Mouse (Mus musculus) embryonic facial prominence, embryonic 12.5 days (tissue): ENCODE data around the gene Slc25a53. TPM values are rescaled to one million over a fixed set of nuclear protein-coding genes. Genes with fewer than 3 reads are reported as not detected.
"Not testable (repeated sequence)": the region's sequence is repeated elsewhere in the genome, so short reads cannot be mapped to it uniquely, and the experiment has no call there.

Experiments used
- ATAC-seq: fragments of 200-750 bp; cut with Nextera tagmentation; 2 replicates; pipeline ENCODE4 v1.8.0; 2017; ENCODE audit not compliant: insufficient number of reproducible peaks, insufficient read depth, low FRiP score, low TSS enrichment
- H3K27ac ChIP-seq: fragments of 300-500 bp; sonication (generic); 2 replicates; pipeline ENCODE4 v1.5.1; 2016; ENCODE audit warnings: mild to moderate bottlenecking
- H3K27me3 ChIP-seq: fragments of 300-500 bp; sonication (generic); 2 replicates; pipeline ENCODE4 v1.6.1; 2016; ENCODE audit warnings: mild to moderate bottlenecking, moderate library complexity
- H3K36me3 ChIP-seq: fragments of 300-500 bp; sonication (generic); 2 replicates; pipeline ENCODE4 v1.6.1; 2016; ENCODE audit warnings: mild to moderate bottlenecking
- H3K4me1 ChIP-seq: fragments of 300-500 bp; sonication (generic); 2 replicates; pipeline ENCODE4 v1.6.1; 2016
- H3K4me2 ChIP-seq: fragments of 300-500 bp; sonication (generic); replicated peaks from 2 replicates; pipeline ENCODE4 v1.6.1; 2016; ENCODE audit warnings: mild to moderate bottlenecking, moderate library complexity
- H3K4me3 ChIP-seq: fragments of 300-500 bp; sonication (generic); 2 replicates; pipeline ENCODE4 v1.5.1; 2016; ENCODE audit warnings: mild to moderate bottlenecking
- H3K9ac ChIP-seq: fragments of 300-500 bp; sonication (generic); 2 replicates; pipeline ENCODE4 v1.6.1; 2016; ENCODE audit warnings: mild to moderate bottlenecking, moderate library complexity
- H3K9me3 ChIP-seq: fragments of 300-500 bp; sonication (generic); 2 replicates; pipeline ENCODE4 v1.6.1; 2016; ENCODE audit warnings: mild to moderate bottlenecking, moderate library complexity
- WGBS: fragments of 180-500 bp; shearing (Covaris S2); methylation state at CpG from one replicate; pipeline ENCODE4 v1.1.7; 2016; 5-methylcytosine and 5-hydroxymethylcytosine counted together
- polyA plus RNA-seq: library from polyadenylated mRNA; unstranded; fragments of >200 nt; fragmentation: Nextera tagmentation; extraction: Ambion mirVana; gene quantifications from 2 replicates; pipeline ENCODE4 v1.2.1, GENCODE M21; 2016

Slc25a53 gene
- polyA plus RNA-seq, 1 experiment from 2014 or later, result 12.5 TPM

DNA sequence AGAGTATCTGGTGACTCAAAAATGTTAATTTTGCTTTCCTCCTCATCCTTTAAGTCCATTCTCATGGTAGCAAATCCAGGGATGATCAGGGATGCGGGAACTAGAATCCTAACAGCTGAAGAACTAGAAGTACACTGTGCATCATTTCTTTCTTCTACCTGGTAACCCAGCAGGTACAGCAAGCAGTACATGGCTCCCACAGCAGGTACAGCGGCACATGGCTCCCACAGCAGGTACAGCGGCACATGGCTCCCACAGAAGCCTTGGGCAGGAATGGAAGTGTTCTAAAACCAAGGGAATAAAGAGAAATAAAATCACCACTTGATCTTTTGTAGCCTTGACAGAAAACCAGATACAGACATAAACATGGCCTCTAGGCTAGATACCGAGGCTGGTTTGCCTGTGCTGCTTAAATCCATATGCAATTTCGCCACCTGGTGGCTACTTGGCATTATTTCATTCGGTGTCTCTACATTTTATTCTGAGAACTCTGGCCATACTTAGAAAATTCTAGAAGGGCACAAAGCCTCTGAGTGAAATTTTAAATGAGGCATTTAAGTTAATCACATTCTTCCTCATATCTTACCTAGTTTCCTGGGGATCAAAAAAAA is 22.9 kb downstream of the Slc25a53 start:
- Histone ChIP-seq H3K9ac (no peak overlapping the region), H3K4me1 (no peaks in the 10 kb centered on the region), H3K9me3 (no peaks in the 10 kb centered on the region), H3K4me3 (no peak overlapping the region), H3K4me2 (no peak overlapping the region), H3K36me3 (no peaks in the 10 kb centered on the region), H3K27ac (no peak overlapping the region), H3K27me3 (no peaks in the 10 kb centered on the region)
- WGBS, result 54% methylated on average over 6 of the region's 6 CpGs
- ATAC-seq, result no peak

DNA sequence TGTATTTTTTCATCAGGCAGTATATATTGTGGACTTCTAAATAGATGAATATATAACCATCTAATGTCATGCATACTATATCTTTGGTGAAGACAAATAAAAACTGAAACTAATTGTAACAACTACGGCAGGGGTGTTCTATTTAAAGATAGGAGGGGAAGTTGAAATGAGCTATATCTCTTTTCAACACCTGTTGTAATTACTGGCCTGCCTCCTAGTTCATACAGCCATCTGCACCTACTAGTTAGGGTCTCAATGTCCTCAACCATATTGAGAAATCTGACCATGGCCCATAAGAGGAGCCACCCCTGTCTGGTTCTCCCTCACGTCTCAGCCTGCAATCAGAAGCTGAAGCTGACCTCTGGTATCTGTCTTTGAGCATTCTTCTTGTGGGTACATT is 41.8 kb downstream of the Slc25a53 start:
- H3K9me3 ChIP-seq, result no peaks in the 10 kb centered on the region
- no peak overlapping the region for H3K9ac ChIP-seq
- WGBS, result 83% methylated on average over 2 of the region's 2 CpGs
- H3K4me1 ChIP-seq, result no peaks in the 10 kb centered on the region
- H3K4me3 ChIP-seq, result no peak overlapping the region
- ATAC-seq, result no peak
- H3K27me3 ChIP-seq, result peaks cover 18% of the 10 kb centered on the region
- H3K27ac ChIP-seq, result no peak overlapping the region
- no peak overlapping the region for H3K4me2 ChIP-seq
- no peaks in the 10 kb centered on the region for H3K36me3 ChIP-seq

DNA sequence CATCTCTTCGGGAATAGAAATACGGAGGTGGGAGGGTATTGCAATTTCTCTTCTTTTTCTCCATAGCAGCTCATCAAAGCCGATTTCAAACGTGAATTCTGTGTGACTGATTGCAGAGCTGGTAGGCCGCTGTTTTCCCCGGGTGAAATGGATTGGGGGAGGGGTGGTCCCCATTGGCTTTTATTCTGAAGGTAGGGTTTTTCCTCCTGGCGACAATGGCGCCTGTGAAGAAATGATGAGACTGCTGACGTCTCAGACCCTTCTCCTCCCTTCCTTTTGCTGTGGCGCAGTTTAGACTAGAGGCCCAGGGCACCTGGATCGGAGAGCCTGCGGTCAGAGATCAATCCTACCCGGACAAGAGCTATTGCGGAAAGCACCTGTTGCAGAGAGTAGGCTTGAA is 44.5 kb downstream of the Slc25a53 start:
- peaks cover 18% of the 10 kb centered on the region for H3K27me3 ChIP-seq
- H3K36me3 ChIP-seq, result no peaks in the 10 kb centered on the region
- H3K4me1 ChIP-seq, result no peaks in the 10 kb centered on the region
- 0 out of 2 replicates have a peak overlapping the region, but pooled peaks have one; percentile 12 for H3K9ac ChIP-seq
- no peaks in the 10 kb centered on the region for H3K9me3 ChIP-seq
- peak overlapping the region; percentile 43 for H3K4me3 ChIP-seq
- H3K4me2 ChIP-seq, result peak overlapping the region; percentile 55
- 21% methylated on average over 14 of the region's 14 CpGs for WGBS
- 0 out of 2 replicates have a peak overlapping the region, but pooled peaks have one; percentile 36 for H3K27ac ChIP-seq
- no peak for ATAC-seq

DNA sequence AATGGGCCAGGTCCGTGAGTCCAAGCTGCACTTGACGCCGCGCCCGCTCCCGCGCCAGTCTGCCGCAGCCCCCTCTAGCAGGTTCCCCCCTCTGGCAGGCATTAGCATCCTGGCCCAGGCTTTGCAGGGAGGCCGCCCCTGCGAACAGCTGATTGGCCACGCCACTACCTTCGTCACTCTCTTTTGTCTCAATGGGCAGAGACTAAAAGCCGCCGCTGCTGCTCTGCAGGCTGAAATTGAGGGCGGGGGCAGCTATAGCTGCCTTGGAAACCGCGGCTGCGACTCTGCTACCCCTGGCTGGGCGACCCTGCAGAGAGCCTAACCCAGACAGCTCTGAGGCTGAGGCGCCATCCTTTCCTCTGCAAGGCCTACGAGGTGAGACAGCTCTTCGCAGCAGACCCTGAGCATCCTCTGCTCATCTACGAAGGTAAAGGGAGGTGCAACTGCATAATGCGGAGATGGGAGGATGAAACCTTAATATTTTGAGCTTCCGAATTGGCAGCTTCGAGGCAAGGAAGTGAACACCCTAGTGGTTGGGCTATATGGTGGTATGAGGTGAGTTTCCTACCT is 45.0 kb downstream of the Slc25a53 start, which contains the start of gene Zcchc18:
Gene Zcchc18, plus strand, starts transcription at position 178 of the 570 bp plus-strand sequence.
- peak within 1 kb of the TSS; percentile 38; the same call in 1 of the 2 replicates for H3K9ac ChIP-seq
- 14% methylated on average over 26 of the region's 26 CpGs for WGBS
- no peaks in the 10 kb centered on the region for H3K36me3 ChIP-seq
- peak within 1 kb of the TSS; percentile 43 for H3K4me3 ChIP-seq
- H3K9me3 ChIP-seq, result no peaks in the 10 kb centered on the region
- H3K27me3 ChIP-seq, result peaks cover 18% of the 10 kb centered on the region
- H3K27ac ChIP-seq, result 0 out of 2 replicates have a peak within 1 kb of the TSS, but pooled peaks have one; percentile 36
- no peaks in the 10 kb centered on the region for H3K4me1 ChIP-seq
- peak within 1 kb of the TSS; percentile 55 for H3K4me2 ChIP-seq
- ATAC-seq, result peak; percentile 98

DNA sequence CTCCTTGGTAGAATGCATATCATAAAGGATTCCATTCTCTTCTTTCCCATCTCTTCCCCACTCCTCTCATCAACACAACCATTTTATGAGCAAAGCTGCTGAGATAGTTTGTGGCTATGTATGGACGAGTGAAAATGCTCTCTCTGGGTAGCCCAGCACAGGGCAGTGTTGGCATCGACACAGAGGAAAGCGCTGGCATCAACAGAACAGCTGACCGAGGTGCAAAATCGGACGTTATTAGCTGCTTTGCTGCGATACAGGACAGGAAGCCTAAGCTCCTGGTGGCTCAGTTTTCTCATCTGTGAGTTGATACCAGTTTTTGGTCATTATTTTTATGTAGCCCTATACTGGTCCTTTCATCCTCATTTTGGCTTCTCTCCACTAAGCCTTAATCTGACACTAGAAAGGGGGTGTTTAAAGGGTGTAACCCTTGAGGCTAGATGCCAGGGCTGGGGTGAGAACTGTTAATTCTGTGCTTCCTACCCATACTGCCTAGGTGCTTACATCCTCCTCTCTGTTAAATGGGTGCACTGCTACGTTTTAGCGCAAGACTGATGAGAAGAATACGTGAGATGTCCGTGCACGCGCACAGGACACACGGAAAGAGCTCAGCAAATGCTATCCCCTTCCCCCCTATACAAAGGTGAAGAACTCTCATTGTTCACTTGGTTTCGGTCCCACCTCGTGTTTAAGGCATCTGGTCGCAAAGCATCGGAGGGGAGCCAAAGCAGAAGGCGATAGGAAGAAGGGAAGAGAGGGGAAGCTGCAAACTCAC is 45.7 kb downstream of the Slc25a53 start:
- Histone ChIP-seq H3K4me1 (no peaks in the 10 kb centered on the region), H3K4me3 (peak overlapping the region; percentile 43), H3K4me2 (peak overlapping the region; percentile 55), H3K36me3 (no peaks in the 10 kb centered on the region), H3K9me3 (no peaks in the 10 kb centered on the region), H3K27ac (no peak overlapping the region), H3K27me3 (peaks cover 18% of the 10 kb centered on the region), H3K9ac (no peak overlapping the region)
- WGBS, result 21% methylated on average over 19 of the region's 19 CpGs
- ATAC-seq, result 0 out of 2 replicates have a peak, but pooled peaks have one; percentile 37

DNA sequence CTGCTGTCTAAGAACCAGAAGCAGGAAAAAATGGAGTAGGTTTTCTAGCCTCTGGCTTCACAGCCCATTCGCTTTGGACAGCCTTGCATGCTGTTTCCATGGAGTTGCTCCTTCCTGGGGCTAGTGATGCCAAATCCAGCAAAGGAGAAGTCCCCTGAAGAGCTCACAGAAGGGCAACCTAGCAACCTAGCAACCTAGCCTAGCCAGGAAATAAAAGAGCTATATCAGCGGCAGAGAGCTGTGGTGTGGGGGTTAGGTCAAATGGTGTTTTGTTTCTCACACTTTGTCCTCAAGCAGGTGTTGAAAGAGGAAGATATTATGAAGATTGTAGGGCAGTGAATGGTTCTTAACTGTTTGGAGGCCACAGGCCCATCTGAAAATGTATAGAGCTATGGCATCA is 46.8 kb downstream of the Slc25a53 start:
- H3K4me1 ChIP-seq, result no peaks in the 10 kb centered on the region
- peaks cover 18% of the 10 kb centered on the region for H3K27me3 ChIP-seq
- no peaks in the 10 kb centered on the region for H3K9me3 ChIP-seq
- H3K36me3 ChIP-seq, result no peaks in the 10 kb centered on the region
- H3K4me3 ChIP-seq, result no peak overlapping the region
- H3K4me2 ChIP-seq, result no peak overlapping the region
- H3K9ac ChIP-seq, result no peak overlapping the region
- 64% methylated on average over 2 of the region's 2 CpGs for WGBS
- ATAC-seq, result no peak
- no peak overlapping the region for H3K27ac ChIP-seq

DNA sequence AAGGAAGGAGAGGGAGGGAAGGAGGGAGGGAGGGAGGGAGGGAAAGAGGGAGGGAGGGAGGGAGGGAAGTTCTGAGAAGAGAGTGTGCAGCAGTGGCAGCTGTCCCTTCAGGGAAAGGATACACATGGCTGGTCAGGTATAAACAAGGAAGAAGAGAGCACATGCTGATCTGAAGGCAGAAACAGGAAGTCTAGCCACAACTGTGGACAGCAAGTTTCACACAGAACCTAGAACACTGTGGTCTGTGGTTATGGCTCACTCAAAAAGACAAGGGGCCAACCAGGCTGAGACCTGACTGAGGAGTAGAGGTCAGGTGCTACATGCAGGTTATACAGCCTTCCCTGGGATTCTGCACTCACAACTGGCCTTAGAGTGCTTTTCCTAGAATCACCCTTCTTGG is 52.1 kb downstream of the Slc25a53 start:
- Histone ChIP-seq H3K9ac (no peak overlapping the region), H3K27me3 (no peaks in the 10 kb centered on the region), H3K4me1 (no peaks in the 10 kb centered on the region), H3K9me3 (no peaks in the 10 kb centered on the region), H3K36me3 (no peaks in the 10 kb centered on the region), H3K27ac (no peak overlapping the region), H3K4me2 (no peak overlapping the region), H3K4me3 (no peak overlapping the region)
- ATAC-seq, result no peak

DNA sequence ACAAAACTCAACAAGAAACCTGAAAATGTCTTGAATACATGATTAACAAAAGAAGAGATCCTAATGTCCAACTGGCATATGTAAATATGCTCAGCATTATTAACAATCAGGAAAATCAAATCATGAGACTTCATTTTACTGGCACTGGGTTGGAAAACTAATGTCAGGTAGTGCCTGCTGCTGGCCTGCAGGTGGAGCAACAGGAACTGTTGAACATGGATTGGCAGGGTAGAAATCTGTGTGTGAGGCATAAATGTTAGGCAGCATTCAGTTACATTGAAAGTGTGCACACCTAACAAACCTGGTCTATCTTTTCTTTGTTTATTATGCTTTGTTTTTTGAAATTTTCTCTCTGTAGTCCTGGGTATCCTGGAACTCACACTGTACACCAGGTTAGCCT is 59.5 kb downstream of the Slc25a53 start:
- H3K4me1 ChIP-seq, result no peaks in the 10 kb centered on the region
- H3K4me2 ChIP-seq, result no peak overlapping the region
- no peaks in the 10 kb centered on the region for H3K36me3 ChIP-seq
- no peaks in the 10 kb centered on the region for H3K9me3 ChIP-seq
- no peak overlapping the region for H3K27ac ChIP-seq
- H3K9ac ChIP-seq, result no peak overlapping the region
- no peak overlapping the region for H3K4me3 ChIP-seq
- H3K27me3 ChIP-seq, result no peaks in the 10 kb centered on the region
- ATAC-seq, result no peak

DNA sequence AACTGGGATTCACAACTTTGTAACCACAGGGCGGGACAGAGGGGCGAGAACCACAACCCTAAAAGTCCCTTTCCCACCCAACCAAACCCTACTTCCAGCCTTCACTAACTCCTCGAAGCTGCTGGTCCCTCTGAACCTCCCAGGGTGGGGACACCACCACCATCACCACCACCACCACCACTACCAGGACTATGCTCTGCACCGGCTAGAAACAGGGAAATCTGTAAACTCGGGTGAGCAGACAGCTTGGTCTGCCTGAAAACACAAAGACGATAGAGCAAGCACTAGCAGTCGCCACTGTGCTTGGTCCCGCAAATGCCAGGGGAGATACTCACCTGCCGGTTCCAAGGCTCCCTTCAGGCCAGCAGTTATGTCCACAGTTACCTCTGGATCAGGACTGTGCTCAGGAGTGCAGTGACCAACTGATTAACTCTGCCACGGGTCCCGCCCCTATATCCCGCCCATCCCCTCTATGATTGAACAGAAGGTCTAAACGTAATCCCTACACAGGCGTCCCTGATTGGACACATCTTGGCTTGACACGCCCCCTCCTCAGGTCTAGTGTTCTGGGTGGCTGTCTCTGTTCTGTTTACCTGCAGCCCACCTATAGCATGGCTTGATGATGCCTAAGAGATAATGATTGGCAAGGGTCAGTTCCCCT is 61.5 kb downstream of the Slc25a53 start, which contains the start of the genes Tmsb15l and Tmsb15b1:
Gene Tmsb15l, minus strand, starts transcription at position 446 of the 661 bp plus-strand sequence.
Gene Tmsb15b1, minus strand, starts transcription at position 451 of the 661 bp plus-strand sequence.
- Histone ChIP-seq H3K9me3 (no peaks in the 10 kb centered on the region), H3K36me3 (no peaks in the 10 kb centered on the region), H3K4me3 (peak within 1 kb of the TSS; percentile 46), H3K4me2 (peak within 1 kb of the TSS; percentile 55), H3K9ac (peak within 1 kb of the TSS; percentile 47; the same call in 1 of the 2 replicates), H3K27me3 (no peaks in the 10 kb centered on the region), H3K27ac (no peak within 1 kb of the TSS), H3K4me1 (no peaks in the 10 kb centered on the region)
- peak; percentile 100 for ATAC-seq
- 27% methylated on average over 15 of the region's 15 CpGs for WGBS

DNA sequence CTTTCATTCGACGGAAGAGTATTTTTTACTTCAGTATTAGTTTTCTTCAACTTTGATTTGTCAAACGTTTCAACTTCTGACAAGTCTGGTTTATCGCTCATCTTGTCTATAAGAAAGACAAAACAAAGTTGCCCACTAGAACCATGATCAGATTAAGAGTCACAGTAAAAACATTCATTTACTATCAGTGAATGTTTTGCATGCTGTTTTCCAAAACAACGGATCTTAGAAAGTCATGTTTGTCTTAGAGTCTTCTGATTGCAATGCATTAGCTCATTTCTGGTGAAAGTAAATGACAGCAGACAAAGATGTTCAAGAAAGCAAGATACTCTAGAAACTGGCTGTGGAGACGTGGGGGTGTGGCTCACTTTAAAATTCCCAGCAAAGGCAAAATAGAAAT is 62.7 kb downstream of the Slc25a53 start, which contains the start of gene Tmsb15b2:
Gene Tmsb15b2, minus strand, starts transcription at position 101 of the 400 bp plus-strand sequence.
- not testable (repeated sequence) for ATAC-seq, H3K27me3 ChIP-seq, H3K9me3 ChIP-seq, H3K36me3 ChIP-seq, H3K4me1 ChIP-seq, H3K27ac ChIP-seq
- Histone ChIP-seq H3K9ac (peak within 1 kb of the TSS; percentile 47; the same call in 1 of the 2 replicates), H3K4me2 (peak within 1 kb of the TSS; percentile 55), H3K4me3 (peak within 1 kb of the TSS; percentile 46)
- WGBS, result 86% methylated on average over 6 of the region's 6 CpGs

DNA sequence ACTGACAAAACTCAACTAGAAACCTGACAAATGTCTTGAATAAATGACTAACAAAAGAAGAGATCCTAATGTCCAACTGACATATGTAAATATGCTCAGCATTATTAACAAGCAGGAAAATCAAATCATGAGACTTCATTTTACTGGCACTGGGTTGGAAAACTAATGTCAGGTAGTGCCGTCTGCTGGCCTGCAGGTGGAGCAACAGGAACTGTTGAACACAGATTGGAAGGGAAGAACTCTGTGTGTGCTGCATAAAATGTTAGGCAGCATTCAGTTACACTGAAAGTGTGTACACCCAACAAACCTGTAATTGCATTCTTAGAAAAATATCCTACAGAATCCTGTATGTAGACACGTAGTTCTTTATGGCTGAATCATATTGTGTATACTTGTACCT is 78.4 kb downstream of the Slc25a53 start:
- WGBS, result 28% methylated on average over 2 of the region's 2 CpGs
- H3K4me3 ChIP-seq, result no peak overlapping the region
- H3K4me1 ChIP-seq, result no peaks in the 10 kb centered on the region
- H3K27ac ChIP-seq, result no peak overlapping the region
- no peaks in the 10 kb centered on the region for H3K9me3 ChIP-seq
- ATAC-seq, result no peak
- H3K9ac ChIP-seq, result no peak overlapping the region
- no peak overlapping the region for H3K4me2 ChIP-seq
- no peaks in the 10 kb centered on the region for H3K36me3 ChIP-seq
- H3K27me3 ChIP-seq, result no peaks in the 10 kb centered on the region
